Mouse (Mus musculus) Muller cell, postnatal 12 days (primary cell): ENCODE measurements around the gene Krtap31-2.

ENCODE experiments used
- DNase-seq: peaks from one replicate; pipeline ENCODE4 v3.0.0-alpha.2; 2015; ENCODE audit errors: inconsistent ontology term

Gene Krtap31-2

GRCm38 (mm10) chr11:99935991-99936390 lies at the start of gene Krtap31-2:
Krtap31-2 (plus strand) TSS chr11:99936291.
- no peak for DNase-seq

- DNase-seq: no peak
Measured at GRCm38 (mm10) chr11:99907620-99908019, 28.5 kb upstream of the Krtap31-2 start, which contains the start of gene Krtap31-1. Krtap31-1 (plus strand) TSS chr11:99907920.

GRCm38 (mm10) chr11:99914451-99914850 lies 21.6 kb upstream of the Krtap31-2 start, which contains the start of gene Gm11565:
Gm11565 (plus strand) TSS chr11:99914751.
- DNase-seq: no peak

- DNase-seq: no peak
Measured at GRCm38 (mm10) chr11:99937751-99938264, 1.7 kb downstream of the Krtap31-2 start.

GRCm38 (mm10) chr11:99948175-99948574 lies 12.1 kb downstream of the Krtap31-2 start, which contains the start of gene Krtap9-5:
Krtap9-5 (plus strand) TSS chr11:99948475.
- no peak for DNase-seq

GRCm38 (mm10) chr11:99964213-99964612 lies 28.1 kb downstream of the Krtap31-2 start:
- no peak for DNase-seq

GRCm38 (mm10) chr11:99965961-99966360 lies 29.9 kb downstream of the Krtap31-2 start:
- DNase-seq: peak; percentile 51

- DNase-seq: no peak
Measured at GRCm38 (mm10) chr11:99978953-99979352, 42.9 kb downstream of the Krtap31-2 start, which contains the start of gene Krtap29-1. Krtap29-1 (minus strand) TSS chr11:99979053.

GRCm38 (mm10) chr11:99982731-99983130 lies 46.6 kb downstream of the Krtap31-2 start:
- DNase-seq: no peak

GRCm38 (mm10) chr11:99983442-99983841 lies 47.4 kb downstream of the Krtap31-2 start:
- no peak for DNase-seq

- peak; percentile 64 for DNase-seq
Measured at GRCm38 (mm10) chr11:99985291-99986092, 49.4 kb downstream of the Krtap31-2 start.

GRCm38 (mm10) chr11:99986180-99986647 lies 50.1 kb downstream of the Krtap31-2 start, which contains the start of gene Krtap16-1:
Krtap16-1 (minus strand) TSS chr11:99986597.
- no peak for DNase-seq
